Mouse (Mus musculus): Measurements from ENCODE around the gene Rlbp1. TPM values are rescaled to one million over a fixed set of nuclear protein-coding genes. Genes with fewer than 3 reads are reported as not detected.

Gene Rlbp1
- polyA plus RNA-seq, 1 experiment from 2014 or later: 20.6 TPM

DNA sequence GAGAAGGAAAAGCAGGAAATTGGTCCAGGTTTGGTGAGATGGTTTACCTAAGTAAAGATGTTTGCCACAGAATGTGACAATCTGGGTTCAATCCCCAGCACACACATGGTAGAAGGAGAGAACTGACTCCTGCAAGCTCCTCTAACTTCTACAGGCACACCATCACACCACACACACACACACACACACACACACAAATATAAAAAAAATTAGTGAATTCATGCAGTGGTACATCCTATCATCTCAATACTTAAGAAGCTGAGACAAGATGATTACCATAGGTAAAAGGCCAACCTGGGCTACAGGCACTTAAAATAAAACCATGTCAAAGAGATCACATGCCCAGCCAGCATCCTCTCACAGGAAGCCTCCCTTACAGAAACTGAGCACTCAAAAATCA, 12.8 kb downstream of the Rlbp1 start:
- Histone ChIP-seq H3K27me3 (replicated peaks) (no peaks in the 10 kb centered on the region), H3K4me3 (replicated peaks) (no peak overlapping the region), H3K27ac (replicated peaks) (no peak overlapping the region), H3K4me2 (no peak overlapping the region), H3K9me3 (replicated peaks) (no peaks in the 10 kb centered on the region), H3K9ac (replicated peaks) (no peak overlapping the region), H3K36me3 (no peaks in the 10 kb centered on the region), H3K4me1 (no peaks in the 10 kb centered on the region)
- ATAC-seq (ENCODE audit: low FRiP score): no peak

- Histone ChIP-seq H3K27ac (replicated peaks) (no peak overlapping the region), H3K9me3 (replicated peaks) (no peaks in the 10 kb centered on the region), H3K4me1 (no peaks in the 10 kb centered on the region), H3K4me2 (no peak overlapping the region), H3K36me3 (no peaks in the 10 kb centered on the region), H3K4me3 (replicated peaks) (no peak overlapping the region), H3K9ac (replicated peaks) (no peak overlapping the region), H3K27me3 (replicated peaks) (no peaks in the 10 kb centered on the region)
- WGBS: 43% methylated on average over 10 of the region's 10 CpGs
- ATAC-seq (ENCODE audit: low FRiP score): peak; percentile 65; the same call in 1 of the 2 replicates
Measured at GRCm38 (mm10) chr7:79371321-79371879, 15.4 kb downstream of the Rlbp1 start.

GRCm38 (mm10) chr7:79369416-79369815, 17.4 kb downstream of the Rlbp1 start:
- 38% methylated on average over 4 of the region's 4 CpGs for WGBS

DNA sequence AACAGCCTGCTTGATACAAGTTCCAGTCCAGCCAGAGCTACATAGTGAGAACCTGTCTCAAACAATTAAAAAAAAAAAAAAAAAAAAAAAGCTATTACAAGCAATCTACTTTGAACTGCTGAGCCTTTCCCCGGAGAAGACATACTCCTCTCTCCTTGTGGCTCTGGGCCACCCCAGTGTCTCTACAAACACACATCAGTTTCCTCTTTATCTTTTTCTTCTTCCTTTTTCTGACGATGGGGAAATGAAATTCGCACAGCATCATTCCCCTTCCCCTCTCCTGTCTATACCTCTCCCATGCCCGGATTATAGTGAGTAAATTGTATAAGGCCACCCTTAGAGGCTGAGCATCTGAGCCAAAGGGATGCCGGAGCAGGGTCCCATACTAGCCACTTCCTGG, 18.2 kb downstream of the Rlbp1 start:
- no peak overlapping the region for H3K4me2 ChIP-seq
- 82% methylated on average over 5 of the region's 5 CpGs for WGBS

More at GRCm38 (mm10) chr7:79369416-79369815, 17.4 kb downstream of the Rlbp1 start:
- no peaks in the 10 kb centered on the region for H3K27me3 ChIP-seq (replicated peaks)
- H3K4me2 ChIP-seq: no peak overlapping the region
- no peak overlapping the region for H3K27ac ChIP-seq (replicated peaks)
- no peak overlapping the region for H3K9ac ChIP-seq (replicated peaks)
- H3K36me3 ChIP-seq: no peaks in the 10 kb centered on the region
- H3K9me3 ChIP-seq (replicated peaks): no peaks in the 10 kb centered on the region
- no peak overlapping the region for H3K4me3 ChIP-seq (replicated peaks)
- no peak for ATAC-seq (ENCODE audit: low FRiP score)
- H3K4me1 ChIP-seq: no peaks in the 10 kb centered on the region

GRCm38 (mm10) chr7:79363370-79364043, 23.3 kb downstream of the Rlbp1 start:
- no peak overlapping the region for H3K9ac ChIP-seq (replicated peaks)
- no peak overlapping the region for H3K4me2 ChIP-seq
- peaks cover 37% of the 10 kb centered on the region for H3K4me1 ChIP-seq
- ATAC-seq (ENCODE audit: low FRiP score): peak; percentile 36; the same call in 1 of the 2 replicates
- H3K27me3 ChIP-seq (replicated peaks): no peaks in the 10 kb centered on the region
- 70% methylated on average over 8 of the region's 8 CpGs for WGBS
- H3K36me3 ChIP-seq: peaks cover 15% of the 10 kb centered on the region
- H3K4me3 ChIP-seq (replicated peaks): no peak overlapping the region
- peak overlapping the region; percentile 72 for H3K27ac ChIP-seq (replicated peaks)
- H3K9me3 ChIP-seq (replicated peaks): no peaks in the 10 kb centered on the region

More for the DNA sequence above, 18.2 kb downstream of the Rlbp1 start:
- peaks cover 4% of the 10 kb centered on the region; the same call in 1 of the 2 replicates for H3K4me1 ChIP-seq
- no peak overlapping the region for H3K4me3 ChIP-seq (replicated peaks)
- H3K9me3 ChIP-seq (replicated peaks): no peaks in the 10 kb centered on the region
- H3K36me3 ChIP-seq: peaks cover 2% of the 10 kb centered on the region; the same call in 1 of the 2 replicates
- H3K27ac ChIP-seq (replicated peaks): no peak overlapping the region
- H3K9ac ChIP-seq (replicated peaks): no peak overlapping the region
- ATAC-seq (ENCODE audit: low FRiP score): no peak
- H3K27me3 ChIP-seq (replicated peaks): no peaks in the 10 kb centered on the region

DNA sequence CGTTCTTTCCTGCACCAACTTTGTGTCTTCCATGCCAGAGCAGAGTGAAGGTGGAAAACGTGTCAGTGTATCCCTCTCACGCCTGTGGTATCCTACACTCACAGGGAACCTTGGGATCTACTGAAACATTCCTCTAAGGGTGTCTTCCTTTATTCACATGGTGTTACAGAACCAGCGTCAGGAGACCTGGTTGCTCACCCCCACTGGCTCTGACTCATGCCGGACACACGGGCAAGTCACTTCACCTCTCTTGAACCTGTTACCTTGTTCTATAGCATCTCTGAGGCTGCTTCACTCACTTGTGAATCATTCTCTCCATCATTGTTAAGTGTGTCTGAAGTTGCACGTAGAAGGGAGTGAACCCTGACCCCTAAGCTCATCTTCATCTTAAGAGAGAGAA, 24.0 kb downstream of the Rlbp1 start:
- H3K4me1 ChIP-seq: peaks cover 40% of the 10 kb centered on the region
- H3K36me3 ChIP-seq: peaks cover 22% of the 10 kb centered on the region
- H3K4me3 ChIP-seq (replicated peaks): no peak overlapping the region
- 81% methylated on average over 7 of the region's 7 CpGs for WGBS
- no peak overlapping the region for H3K9ac ChIP-seq (replicated peaks)
- H3K9me3 ChIP-seq (replicated peaks): no peaks in the 10 kb centered on the region
- H3K27me3 ChIP-seq (replicated peaks): no peaks in the 10 kb centered on the region
- no peak overlapping the region for H3K4me2 ChIP-seq
- ATAC-seq (ENCODE audit: low FRiP score): no peak
- H3K27ac ChIP-seq (replicated peaks): peak overlapping the region; percentile 72

GRCm38 (mm10) chr7:79362208-79362607, 24.6 kb downstream of the Rlbp1 start:
- Histone ChIP-seq H3K27me3 (replicated peaks) (no peaks in the 10 kb centered on the region), H3K4me3 (replicated peaks) (no peak overlapping the region), H3K4me2 (no peak overlapping the region), H3K36me3 (peaks cover 24% of the 10 kb centered on the region), H3K9ac (replicated peaks) (no peak overlapping the region), H3K9me3 (replicated peaks) (no peaks in the 10 kb centered on the region), H3K27ac (replicated peaks) (peak overlapping the region; percentile 72), H3K4me1 (peaks cover 40% of the 10 kb centered on the region)
- peak; percentile 81; the same call in 1 of the 2 replicates for ATAC-seq (ENCODE audit: low FRiP score)
- WGBS: 38% methylated on average over 8 of the region's 8 CpGs

- H3K4me2 ChIP-seq: no peak overlapping the region
- no peaks in the 10 kb centered on the region for H3K27me3 ChIP-seq (replicated peaks)
- H3K4me3 ChIP-seq (replicated peaks): no peak overlapping the region
- H3K36me3 ChIP-seq: peaks cover 41% of the 10 kb centered on the region
- WGBS: 46% methylated on average over 11 of the region's 11 CpGs
- no peak for ATAC-seq (ENCODE audit: low FRiP score)
- no peak overlapping the region for H3K9ac ChIP-seq (replicated peaks)
- H3K4me1 ChIP-seq: peaks cover 40% of the 10 kb centered on the region
- peak overlapping the region; percentile 72 for H3K27ac ChIP-seq (replicated peaks)
- no peaks in the 10 kb centered on the region for H3K9me3 ChIP-seq (replicated peaks)
Measured at GRCm38 (mm10) chr7:79360056-79360455, 26.8 kb downstream of the Rlbp1 start.

DNA sequence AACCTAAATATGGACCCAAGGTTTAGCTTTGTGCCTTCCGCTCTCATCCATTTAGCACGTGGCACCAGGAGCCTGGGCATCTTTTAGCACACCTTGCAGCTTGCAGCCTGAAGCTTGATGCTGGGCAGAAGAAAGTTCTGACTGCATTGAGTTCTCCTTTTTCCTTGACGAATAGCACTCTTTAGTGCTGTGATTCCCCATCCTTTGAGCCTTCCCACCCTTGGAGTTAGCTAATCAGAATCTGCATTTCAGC, 27.7 kb downstream of the Rlbp1 start:
- no peak overlapping the region for H3K4me2 ChIP-seq
- H3K4me1 ChIP-seq: peaks cover 40% of the 10 kb centered on the region
- ATAC-seq (ENCODE audit: low FRiP score): no peak
- peak overlapping the region; percentile 18; the same call in 1 of the 2 replicates for H3K27ac ChIP-seq (replicated peaks)
- no peak overlapping the region for H3K9ac ChIP-seq (replicated peaks)
- no peaks in the 10 kb centered on the region for H3K27me3 ChIP-seq (replicated peaks)
- no peaks in the 10 kb centered on the region for H3K9me3 ChIP-seq (replicated peaks)
- H3K4me3 ChIP-seq (replicated peaks): no peak overlapping the region
- 83% methylated on average over 3 of the region's 3 CpGs for WGBS
- peaks cover 48% of the 10 kb centered on the region for H3K36me3 ChIP-seq

GRCm38 (mm10) chr7:79358350-79359182, 28.3 kb downstream of the Rlbp1 start:
- no peak overlapping the region for H3K4me3 ChIP-seq (replicated peaks)
- H3K36me3 ChIP-seq: peaks cover 50% of the 10 kb centered on the region
- no peaks in the 10 kb centered on the region for H3K27me3 ChIP-seq (replicated peaks)
- WGBS: 64% methylated on average over 15 of the region's 15 CpGs
- H3K4me1 ChIP-seq: peaks cover 35% of the 10 kb centered on the region
- no peaks in the 10 kb centered on the region for H3K9me3 ChIP-seq (replicated peaks)
- no peak overlapping the region for H3K27ac ChIP-seq (replicated peaks)
- H3K9ac ChIP-seq (replicated peaks): no peak overlapping the region
- no peak overlapping the region for H3K4me2 ChIP-seq
- ATAC-seq (ENCODE audit: low FRiP score): no peak

- H3K36me3 ChIP-seq: peaks cover 53% of the 10 kb centered on the region
- H3K27ac ChIP-seq (replicated peaks): no peak overlapping the region
- 44% methylated on average over 12 of the region's 12 CpGs for WGBS
Measured at GRCm38 (mm10) chr7:79349738-79350386, 37.0 kb downstream of the Rlbp1 start.

More at GRCm38 (mm10) chr7:79349738-79350386, 37.0 kb downstream of the Rlbp1 start:
- H3K4me1 ChIP-seq: peaks cover 13% of the 10 kb centered on the region
- no peak overlapping the region for H3K4me2 ChIP-seq
- H3K9me3 ChIP-seq (replicated peaks): no peaks in the 10 kb centered on the region
- ATAC-seq (ENCODE audit: low FRiP score): peak; percentile 81
- H3K4me3 ChIP-seq (replicated peaks): no peak overlapping the region
- H3K27me3 ChIP-seq (replicated peaks): no peaks in the 10 kb centered on the region
- H3K9ac ChIP-seq (replicated peaks): no peak overlapping the region

Data from neural tube, embryonic 15.5 days (tissue).